Mouse (Mus musculus) layer of hippocampus, adult 9-10 months (tissue): ENCODE data around the gene Trhr2.

ENCODE experiments used
- DNase-seq: peaks from one replicate; pipeline ENCODE4 v3.0.0; 2022; ENCODE audit warnings: low spot score

The Trhr2 gene

DNA sequence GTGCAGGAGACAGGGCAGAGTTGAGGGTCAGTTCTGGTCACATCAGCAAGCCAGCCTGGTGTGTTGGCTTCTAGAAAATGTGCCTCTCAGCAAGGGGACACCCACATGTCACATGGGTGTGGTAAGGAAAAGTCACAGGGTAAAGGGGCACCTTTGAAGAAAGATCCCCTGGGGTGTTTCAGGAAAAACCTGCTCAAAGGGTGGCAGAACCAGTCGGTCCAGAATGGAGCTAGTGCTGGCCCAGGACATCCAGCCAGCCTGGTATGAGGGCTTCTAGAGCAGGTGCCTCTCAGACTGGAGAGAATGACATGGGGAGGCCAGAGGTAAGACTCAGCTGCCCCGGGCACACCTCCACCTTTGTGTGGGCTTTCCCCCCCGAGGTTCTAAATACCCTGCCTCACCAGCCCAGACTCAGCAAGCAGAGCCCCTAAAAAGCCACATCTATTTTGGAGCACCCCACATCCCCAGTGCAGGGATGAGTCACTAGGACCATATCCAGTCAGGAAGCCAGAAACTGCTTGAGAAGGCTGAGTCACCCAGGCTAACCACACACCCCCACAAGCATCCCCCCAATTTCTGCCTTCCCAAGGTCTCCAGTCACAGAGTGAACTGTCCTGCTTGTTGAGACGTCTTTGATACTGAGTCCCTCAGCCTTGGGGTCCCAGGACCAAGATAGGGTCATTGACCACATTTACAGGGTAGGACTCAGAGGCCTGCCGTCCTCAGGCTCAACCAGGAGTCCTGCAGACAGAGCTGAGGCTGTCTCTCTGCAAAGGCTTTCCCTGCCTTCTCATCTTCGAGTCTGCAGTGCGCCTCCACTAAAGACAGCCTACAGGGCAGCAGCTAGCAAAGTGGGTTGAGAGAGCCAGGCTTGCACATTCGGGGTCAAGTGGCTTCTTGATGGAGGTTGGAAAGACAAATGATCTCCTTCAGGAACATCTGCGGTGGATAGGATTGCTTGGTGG lies 4.6 kb downstream of the Trhr2 start:
- DNase-seq: no peak

- no peak for DNase-seq
Measured at GRCm38 (mm10) chr8:122354157-122354556, 6.4 kb downstream of the Trhr2 start.

DNA sequence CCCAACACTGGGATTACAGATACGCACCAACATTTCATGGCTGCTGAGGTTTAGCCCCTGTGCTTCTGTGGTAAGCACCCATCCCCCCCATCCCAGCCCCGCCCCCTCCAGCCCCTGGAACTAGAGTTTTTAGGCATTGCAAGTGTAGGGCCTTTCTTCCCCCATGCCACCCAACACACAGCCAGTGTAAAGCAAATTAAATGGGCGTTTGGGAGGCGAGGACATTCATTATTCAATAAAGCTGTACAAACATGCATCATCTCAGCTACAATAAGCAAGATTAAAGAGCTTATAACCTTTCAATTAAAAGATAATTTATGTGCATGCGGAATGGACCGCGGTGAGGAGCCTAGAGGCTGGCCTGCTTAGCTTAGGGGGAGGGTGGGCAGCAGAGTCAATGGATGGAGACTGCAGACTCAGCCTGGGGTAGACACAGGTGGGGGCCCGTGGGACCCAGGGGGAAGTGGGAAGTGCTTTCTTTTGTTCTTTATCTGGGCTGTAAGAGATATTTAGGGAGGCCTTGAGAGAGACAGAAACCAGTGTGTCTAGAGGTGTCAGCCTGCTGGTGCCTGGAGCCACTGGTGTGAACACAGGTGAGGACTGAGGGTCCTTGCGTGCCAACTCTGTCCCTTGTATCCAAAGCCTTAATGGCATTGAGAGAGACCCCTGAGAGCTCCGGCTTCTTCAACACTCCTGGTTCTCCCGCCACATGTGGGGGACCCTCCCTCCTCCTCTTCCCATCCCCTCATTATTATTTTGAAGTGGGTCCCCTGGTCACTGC lies 10.0 kb downstream of the Trhr2 start:
- DNase-seq: no peak

GRCm38 (mm10) chr8:122349357-122350297 lies 10.9 kb downstream of the Trhr2 start:
- DNase-seq: no peak

- no peak for DNase-seq
Measured at GRCm38 (mm10) chr8:122347811-122348552, 12.6 kb downstream of the Trhr2 start.

DNA sequence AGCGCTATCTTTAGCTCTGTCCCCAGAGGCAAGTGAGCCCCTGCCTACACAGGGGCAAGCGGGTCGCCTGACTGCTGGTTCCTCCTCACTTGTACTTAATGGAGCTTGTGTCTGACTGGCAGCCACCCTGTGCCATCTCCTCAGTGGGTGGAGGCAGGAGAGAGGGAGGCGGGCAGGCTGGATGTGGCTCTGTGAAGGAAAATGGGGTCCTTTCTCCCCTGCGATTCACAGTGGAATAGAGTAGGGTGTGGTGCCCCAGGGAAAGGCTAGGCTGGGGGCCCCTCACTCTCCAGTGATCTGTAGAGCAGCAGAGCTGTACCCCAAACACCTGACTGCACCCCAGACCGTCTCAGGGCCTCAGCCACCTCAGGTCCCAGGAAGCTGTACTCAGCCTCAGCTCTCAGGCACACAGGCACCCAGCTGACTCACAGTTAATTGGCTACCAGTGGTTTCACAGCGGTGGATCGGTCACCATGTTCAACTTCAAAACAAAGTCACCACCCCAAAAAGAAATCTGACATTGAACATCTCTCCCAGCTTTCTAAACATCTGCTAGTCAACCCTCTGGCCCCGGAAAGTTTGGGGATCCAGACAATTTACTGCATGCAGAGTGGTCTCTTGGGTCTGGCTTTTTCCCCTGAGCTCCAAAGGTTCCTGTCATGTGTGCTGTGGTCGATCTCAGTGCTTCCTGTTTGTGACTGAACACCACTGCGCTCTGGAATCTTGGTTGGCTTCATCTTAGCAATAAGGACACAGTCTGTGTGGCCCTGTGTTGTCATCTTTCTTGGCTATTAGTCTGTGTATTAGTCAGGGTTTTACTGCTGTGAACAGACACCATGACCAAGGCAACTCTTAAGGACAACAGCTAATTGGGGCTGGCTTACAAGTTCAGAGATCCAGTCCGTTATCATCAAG lies 15.1 kb downstream of the Trhr2 start:
- DNase-seq: no peak

DNA sequence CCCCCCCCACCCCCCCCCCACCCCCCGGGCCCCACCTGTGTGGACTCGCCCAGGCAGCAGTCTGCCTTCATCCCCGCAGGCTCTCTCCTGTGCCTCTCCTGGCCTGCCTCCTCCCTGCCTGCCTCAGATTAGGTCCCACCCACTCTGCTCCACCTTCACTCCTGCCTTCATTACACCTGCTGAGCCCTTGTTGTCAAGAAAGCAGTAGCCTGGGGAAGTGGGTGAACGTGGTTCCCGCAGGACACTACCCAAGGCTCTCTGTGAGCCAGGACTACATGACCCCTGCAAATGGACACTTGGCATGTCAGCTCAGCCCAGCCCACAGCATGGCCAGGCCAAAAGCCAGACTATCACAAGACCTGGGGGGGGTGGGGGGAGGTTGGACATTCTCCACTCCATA lies 16.3 kb downstream of the Trhr2 start:
- no peak for DNase-seq

GRCm38 (mm10) chr8:122343758-122344157 lies 16.8 kb downstream of the Trhr2 start:
- DNase-seq: no peak

- DNase-seq: no peak
Measured at GRCm38 (mm10) chr8:122343341-122343740, 17.2 kb downstream of the Trhr2 start.

DNA sequence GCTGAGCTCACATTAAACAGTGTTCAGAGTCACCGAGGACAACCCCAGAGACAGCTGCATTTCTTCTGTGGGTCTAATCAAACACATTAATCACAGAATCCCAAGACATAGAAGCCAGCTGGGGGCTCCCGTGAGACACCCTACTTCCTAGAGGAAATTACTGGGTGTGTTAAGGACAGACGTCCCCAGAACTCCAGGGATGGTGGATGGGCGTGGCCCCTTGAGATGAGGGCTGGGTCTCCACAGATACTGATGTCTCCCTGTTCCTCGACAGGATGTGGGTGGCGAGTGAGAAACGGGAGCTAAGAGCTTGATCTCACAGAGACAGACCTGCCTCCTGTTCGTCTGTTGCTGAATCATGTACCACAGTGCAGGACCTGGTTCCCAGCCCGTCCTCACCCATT lies 17.7 kb downstream of the Trhr2 start:
- DNase-seq: no peak

GRCm38 (mm10) chr8:122342362-122342761 lies 18.2 kb downstream of the Trhr2 start:
- DNase-seq: no peak

DNA sequence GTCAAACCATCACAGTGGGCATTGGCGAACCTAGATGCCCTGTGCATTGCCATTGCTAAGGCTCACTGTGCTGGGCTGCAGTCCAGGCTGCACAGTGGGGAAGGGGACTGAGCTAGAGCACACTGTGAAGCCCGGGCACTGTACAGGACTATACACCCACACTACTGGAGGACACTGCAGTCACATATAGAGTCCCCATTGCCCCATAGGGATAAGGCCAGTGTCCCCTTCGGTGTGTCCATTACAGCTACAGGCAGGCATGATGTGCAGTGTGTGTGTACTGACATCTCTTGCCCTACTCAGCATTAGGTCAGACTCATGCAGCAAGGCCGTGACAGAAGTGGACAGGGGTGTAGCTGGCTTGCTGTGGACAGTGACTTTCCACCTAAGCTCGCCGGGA lies 18.8 kb downstream of the Trhr2 start:
- no peak for DNase-seq

GRCm38 (mm10) chr8:122340761-122341160 lies 19.8 kb downstream of the Trhr2 start:
- DNase-seq: no peak

GRCm38 (mm10) chr8:122338852-122339251 lies 21.7 kb downstream of the Trhr2 start:
- DNase-seq: no peak

DNA sequence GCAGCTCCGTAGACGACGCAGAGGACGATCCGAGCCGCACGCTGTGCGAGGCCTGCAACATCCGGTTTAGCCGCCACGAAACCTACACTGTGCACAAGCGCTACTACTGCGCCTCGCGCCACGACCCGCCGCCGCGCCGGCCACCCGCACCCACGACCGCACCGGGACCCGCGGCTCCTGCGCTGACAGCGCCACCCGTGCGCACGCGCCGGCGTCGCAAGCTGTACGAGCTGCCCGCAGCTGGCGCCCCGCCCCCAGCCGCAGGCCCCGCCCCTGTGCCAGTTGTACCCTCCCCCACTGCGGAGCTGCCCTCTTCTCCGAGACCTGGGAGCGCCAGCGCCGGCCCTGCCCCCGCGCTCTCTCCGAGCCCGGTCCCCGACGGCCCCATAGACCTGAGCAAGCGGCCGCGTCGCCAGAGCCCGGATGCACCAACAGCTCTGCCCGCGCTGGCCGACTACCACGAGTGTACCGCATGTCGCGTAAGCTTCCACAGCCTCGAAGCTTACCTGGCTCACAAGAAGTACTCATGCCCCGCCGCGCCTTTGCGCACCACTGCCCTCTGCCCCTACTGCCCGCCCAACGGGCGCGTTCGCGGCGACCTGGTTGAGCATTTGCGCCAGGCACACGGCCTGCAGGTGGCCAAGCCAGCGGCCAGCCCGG lies 24.2 kb downstream of the Trhr2 start:
- no peak for DNase-seq

DNA sequence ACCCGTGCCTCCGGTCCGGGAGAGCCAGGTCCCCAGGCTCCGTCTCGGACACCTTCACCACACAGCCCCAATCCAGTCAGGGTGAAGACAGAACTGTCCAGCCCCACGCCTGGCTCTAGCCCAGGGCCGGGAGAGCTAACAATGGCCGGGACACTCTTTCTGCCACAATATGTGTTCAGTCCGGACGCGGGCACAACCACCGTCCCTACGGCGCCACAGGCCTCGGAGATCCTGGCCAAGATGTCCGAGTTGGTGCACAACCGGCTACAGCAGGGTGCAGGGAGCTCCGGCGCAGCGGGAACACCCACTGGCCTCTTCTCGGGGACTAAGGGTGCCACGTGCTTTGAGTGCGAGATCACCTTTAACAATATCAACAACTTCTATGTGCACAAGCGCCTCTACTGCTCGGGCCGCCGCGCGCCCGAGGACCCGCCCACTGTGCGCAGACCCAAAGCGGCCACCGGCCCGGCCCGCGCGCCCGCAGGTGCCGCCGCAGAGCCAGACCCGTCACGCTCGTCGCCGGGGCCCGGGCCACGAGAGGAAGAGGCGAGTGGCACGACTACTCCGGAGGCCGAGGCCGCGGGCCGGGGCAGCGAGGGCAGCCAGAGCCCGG lies 24.8 kb downstream of the Trhr2 start:
- DNase-seq: no peak

GRCm38 (mm10) chr8:122334791-122335490 lies 25.6 kb downstream of the Trhr2 start:
- DNase-seq: no peak

- DNase-seq: no peak
Measured at GRCm38 (mm10) chr8:122333531-122333930, 27.0 kb downstream of the Trhr2 start.
